Mouse (Mus musculus) T-helper 2 cell (primary cell): ENCODE measurements around the gene Stx5a.
"Not testable (repeated sequence)": the region's sequence is repeated elsewhere in the genome, so short reads cannot be mapped to it uniquely, and the experiment has no call there.

Experiments
- in situ Hi-C: fragments of 300-600 bp; cut with MboI, MseI; formaldehyde crosslinking; loops from one replicate; pipeline ENCODE4 v1.15.1; 2025; ENCODE audit warnings: high pct_unique_total_duplicates

Gene Stx5a

GRCm38 (mm10) chr19:8715868-8716766, 25.1 kb upstream of the Stx5a start:
- in situ Hi-C loops = loop anchor here (10.0 kb wide), 1 partner anchor 1221 kb away; the partner anchor contains the start of gene Atl3

- in situ Hi-C loops = loop anchor here (10.0 kb wide), 1 partner anchor 1222 kb away; the partner anchor contains the start of gene Atl3
Measured at GRCm38 (mm10) chr19:8716767-8717475, 24.3 kb upstream of the Stx5a start.

- in situ Hi-C loops = loop anchor here (10.0 kb wide), 1 partner anchor 1224 kb away; the partner anchor contains the start of gene Atl3
Measured at GRCm38 (mm10) chr19:8718357-8718756, 22.9 kb upstream of the Stx5a start.

- in situ Hi-C loops = loop anchor here (10.0 kb wide), 1 partner anchor 1224 kb away; the partner anchor contains the start of gene Atl3
Measured at GRCm38 (mm10) chr19:8719037-8719436, 22.2 kb upstream of the Stx5a start.

- in situ Hi-C loops = no loop called here
Measured at GRCm38 (mm10) chr19:8721378-8721777, 19.8 kb upstream of the Stx5a start.

- in situ Hi-C loops = no loop called here
Measured at GRCm38 (mm10) chr19:8722021-8722420, 19.2 kb upstream of the Stx5a start.

- in situ Hi-C loops = no loop called here
Measured at GRCm38 (mm10) chr19:8722559-8722906, 18.7 kb upstream of the Stx5a start.

- in situ Hi-C loops = no loop called here
Measured at GRCm38 (mm10) chr19:8722907-8723573, 18.2 kb upstream of the Stx5a start, which contains the start of gene Slc3a2. Slc3a2 (minus strand) TSS chr19:8723369.

DNA sequence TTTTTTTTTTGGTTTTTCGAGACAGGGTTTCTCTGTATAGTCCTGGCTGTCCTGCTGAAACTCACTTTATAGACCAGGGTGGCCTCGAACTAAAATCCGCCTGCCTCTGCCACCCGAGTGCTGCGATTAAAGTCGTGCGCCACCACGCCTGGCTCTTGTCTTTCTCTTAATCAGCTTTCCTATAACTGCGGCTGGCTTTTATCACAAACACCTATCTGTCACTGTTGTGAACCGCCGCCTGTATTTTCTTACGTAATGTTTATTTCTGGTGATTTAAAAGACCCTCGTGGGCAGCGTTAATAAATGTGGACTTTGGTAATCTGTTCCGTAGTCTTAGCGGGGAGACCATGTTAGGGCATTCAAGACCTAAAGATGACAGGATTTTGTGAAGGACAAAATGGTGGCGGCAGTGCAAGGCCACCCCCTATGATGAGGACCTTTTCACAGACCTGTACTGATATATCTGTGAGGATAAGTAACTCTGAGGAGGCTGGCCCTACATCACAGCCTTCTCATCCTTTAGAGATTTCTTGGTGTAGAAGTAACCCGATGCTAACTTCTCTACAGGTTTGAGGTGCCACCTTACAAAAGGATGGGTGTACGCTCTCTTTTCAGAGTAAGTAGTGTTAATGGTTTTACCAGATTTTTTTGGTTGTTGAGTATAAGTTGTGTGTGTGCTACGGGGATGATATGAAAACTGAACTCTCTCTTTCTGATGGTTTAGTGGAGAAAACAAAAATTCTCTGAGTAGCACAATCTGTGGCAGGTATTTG, 17.5 kb upstream of the Stx5a start:
- in situ Hi-C loops = no loop called here

GRCm38 (mm10) chr19:8724392-8724791, 16.8 kb upstream of the Stx5a start:
- in situ Hi-C loops = no loop called here

DNA sequence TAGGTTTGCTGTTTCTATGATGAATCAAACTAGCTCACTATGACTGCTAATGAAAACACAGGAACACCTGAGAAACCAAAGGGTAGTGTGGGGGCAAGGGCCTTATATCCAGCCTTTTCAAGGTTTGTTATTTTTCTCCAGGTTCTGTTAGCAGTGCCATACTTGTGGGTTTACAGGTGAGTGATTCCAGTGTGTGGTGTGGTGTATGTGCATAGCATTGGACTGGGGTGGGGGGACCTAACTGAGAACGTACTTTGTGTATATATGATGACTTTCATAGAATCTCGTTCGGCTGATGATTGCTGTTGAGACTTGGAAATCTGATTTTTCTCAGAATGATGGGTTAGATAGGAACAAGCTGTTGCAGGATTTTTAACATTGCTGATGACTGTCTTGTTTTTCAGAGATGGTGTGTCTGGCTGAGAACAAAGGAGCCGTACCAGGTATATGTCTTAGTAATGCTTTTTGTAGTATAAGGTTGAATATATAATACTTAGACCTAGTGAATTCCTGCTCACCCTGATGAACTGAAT, 16.1 kb upstream of the Stx5a start:
- in situ Hi-C loops = no loop called here

DNA sequence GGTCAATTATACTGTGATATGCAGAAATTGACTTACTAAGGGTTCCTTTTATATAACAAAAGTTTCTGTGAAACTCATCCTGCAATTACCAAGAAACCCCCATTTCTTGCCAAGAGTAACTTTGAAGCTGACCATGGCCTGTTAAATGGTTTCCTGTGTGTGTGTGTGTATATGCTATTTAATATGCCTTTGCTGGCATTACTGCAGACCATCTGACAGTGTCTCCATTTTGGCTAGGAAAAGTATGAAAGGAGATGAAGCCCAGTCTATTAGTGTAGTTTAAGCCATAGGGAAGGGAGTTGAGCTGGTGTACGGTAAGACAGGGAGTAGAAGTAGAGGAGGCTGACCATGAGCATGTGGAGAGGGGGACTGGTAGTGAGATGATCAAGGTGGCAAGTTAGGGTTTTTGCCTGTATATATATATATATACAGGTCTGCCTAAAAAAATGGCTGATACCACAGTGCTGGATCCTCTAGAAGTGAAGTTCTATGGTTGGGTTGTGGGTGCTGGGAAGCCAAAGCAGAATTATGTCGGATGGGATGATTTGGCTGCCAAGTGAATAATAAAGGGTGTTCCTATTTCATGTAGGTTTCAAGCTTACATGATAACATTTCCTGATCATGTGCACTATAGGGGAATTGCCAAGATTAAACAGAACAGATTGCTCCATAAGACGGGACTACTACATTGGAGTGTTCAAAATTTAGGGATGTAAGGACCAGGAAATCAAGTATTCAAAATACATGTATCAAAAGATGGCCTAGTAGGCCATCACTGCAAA, 14.4 kb upstream of the Stx5a start:
- in situ Hi-C loops = no loop called here

- in situ Hi-C loops = no loop called here
Measured at GRCm38 (mm10) chr19:8727495-8728114, 13.6 kb upstream of the Stx5a start.

DNA sequence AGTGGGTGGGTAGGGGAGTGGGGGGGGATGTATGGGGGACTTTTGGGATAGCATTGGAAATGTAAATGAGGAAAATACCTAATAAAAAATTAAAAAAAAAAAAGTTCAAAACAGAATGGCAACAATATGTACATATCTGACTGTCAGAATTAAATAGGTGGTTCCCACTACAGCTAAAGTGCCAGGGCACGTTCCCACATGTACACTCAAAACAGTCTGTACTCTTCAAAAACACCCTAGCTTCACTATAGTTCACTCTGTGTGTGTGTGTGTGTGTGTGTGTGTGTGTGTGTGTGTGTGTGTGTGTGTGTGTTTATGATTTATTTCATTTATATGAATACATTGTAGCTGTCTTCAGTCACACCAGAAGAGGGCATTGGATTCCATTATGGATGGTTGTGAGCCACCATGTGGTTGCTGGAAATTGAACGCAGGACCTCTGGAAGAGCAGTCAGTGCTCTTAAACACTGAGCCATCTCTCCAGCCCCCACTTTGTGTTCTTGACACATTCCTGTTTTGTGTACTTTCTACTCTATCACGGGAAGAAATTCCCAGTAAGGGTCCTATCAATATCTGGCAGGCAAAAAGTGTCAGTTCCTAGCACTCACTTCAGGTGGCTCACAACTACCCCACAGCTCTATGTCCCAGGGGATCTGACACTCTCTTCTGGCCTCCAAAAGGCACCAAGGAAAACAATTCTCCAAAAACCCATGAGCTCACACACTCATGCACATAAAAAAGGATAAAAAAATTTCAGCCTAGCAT, 12.7 kb upstream of the Stx5a start:
- in situ Hi-C loops = not testable (repeated sequence)

- in situ Hi-C loops = no loop called here
Measured at GRCm38 (mm10) chr19:8734334-8734733, 6.9 kb upstream of the Stx5a start.

- in situ Hi-C loops = no loop called here
Measured at GRCm38 (mm10) chr19:8735389-8736159, 5.6 kb upstream of the Stx5a start, which contains the start of gene Wdr74. Wdr74 (plus strand) TSS chr19:8735827.

- in situ Hi-C loops = no loop called here
Measured at GRCm38 (mm10) chr19:8736160-8736467, 5.1 kb upstream of the Stx5a start.

DNA sequence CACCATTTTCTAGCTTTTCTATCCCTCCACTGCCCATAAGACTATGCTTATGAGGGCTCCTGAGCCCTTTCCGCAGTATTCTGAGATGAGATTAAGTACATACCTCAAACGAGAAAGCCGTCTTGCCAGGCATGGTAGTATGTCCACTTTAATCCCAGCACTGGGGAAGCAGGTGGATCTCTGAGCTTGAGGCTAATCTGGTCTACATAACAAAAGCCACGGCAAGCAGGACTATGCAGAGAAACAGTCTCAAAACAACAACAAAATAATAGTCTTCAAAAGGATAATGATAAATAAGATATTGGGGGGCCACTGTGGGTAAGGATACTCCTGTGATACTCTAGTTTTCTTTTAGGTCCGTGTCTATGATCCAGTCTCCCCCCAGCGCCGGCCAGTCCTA, 2.3 kb upstream of the Stx5a start:
- in situ Hi-C loops = no loop called here
